Mouse (Mus musculus) ovary, postnatal 14 days (tissue): Measurements from ENCODE around the gene BC035947.
A peak's percentile ranks its signal among the peaks of the same experiment; 100 is the strongest.
"Not testable (repeated sequence)": the region's sequence is repeated elsewhere in the genome, so short reads cannot be mapped to it uniquely, and the experiment has no call there.

Experiments
- DNase-seq: peaks from one replicate; pipeline ENCODE4 v3.0.0; 2022; ENCODE audit warnings: low spot score

Gene BC035947

GRCm38 (mm10) chr1:78511621-78512160 is at the start of gene BC035947:
Gene BC035947 (minus strand): TSS chr1:78512158.
- peak; percentile 25 for DNase-seq

- DNase-seq, result no peak
Measured at GRCm38 (mm10) chr1:78554012-78554666, 42.2 kb upstream of the BC035947 start.

- no peak for DNase-seq
Measured at GRCm38 (mm10) chr1:78548961-78549360, 37.0 kb upstream of the BC035947 start.

GRCm38 (mm10) chr1:78546258-78546657 is 34.3 kb upstream of the BC035947 start:
- no peak for DNase-seq

GRCm38 (mm10) chr1:78543631-78544030 is 31.7 kb upstream of the BC035947 start:
- not testable (repeated sequence) for DNase-seq

- no peak for DNase-seq
Measured at GRCm38 (mm10) chr1:78539166-78539565, 27.2 kb upstream of the BC035947 start.

- no peak for DNase-seq
Measured at GRCm38 (mm10) chr1:78538396-78538795, 26.4 kb upstream of the BC035947 start.

- no peak for DNase-seq
Measured at GRCm38 (mm10) chr1:78537494-78538010, 25.6 kb upstream of the BC035947 start.

- peak; percentile 77 for DNase-seq
Measured at GRCm38 (mm10) chr1:78536310-78537164, 24.6 kb upstream of the BC035947 start.

GRCm38 (mm10) chr1:78534428-78535150 is 22.6 kb upstream of the BC035947 start:
- DNase-seq, result no peak

GRCm38 (mm10) chr1:78532184-78532800 is 20.3 kb upstream of the BC035947 start:
- no peak for DNase-seq

- DNase-seq, result no peak
Measured at GRCm38 (mm10) chr1:78530500-78531215, 18.7 kb upstream of the BC035947 start.

- DNase-seq, result no peak
Measured at GRCm38 (mm10) chr1:78529011-78529410, 17.1 kb upstream of the BC035947 start.

- DNase-seq, result no peak
Measured at GRCm38 (mm10) chr1:78528356-78528755, 16.4 kb upstream of the BC035947 start.

GRCm38 (mm10) chr1:78525189-78525886 is 13.4 kb upstream of the BC035947 start:
- peak; percentile 48 for DNase-seq

- no peak for DNase-seq
Measured at GRCm38 (mm10) chr1:78518907-78519306, 6.9 kb upstream of the BC035947 start.

- no peak for DNase-seq
Measured at GRCm38 (mm10) chr1:78512756-78513155, 798 bp upstream of the BC035947 start.

- DNase-seq, result no peak
Measured at GRCm38 (mm10) chr1:78510862-78511261, 1.1 kb downstream of the BC035947 start, which contains the start of gene Mogat1. Gene Mogat1 (plus strand): TSS chr1:78510991.

GRCm38 (mm10) chr1:78507137-78507536 is 4.8 kb downstream of the BC035947 start:
- no peak for DNase-seq

- DNase-seq, result no peak
Measured at GRCm38 (mm10) chr1:78502527-78502926, 9.4 kb downstream of the BC035947 start.
